In the genomic region with DNA sequence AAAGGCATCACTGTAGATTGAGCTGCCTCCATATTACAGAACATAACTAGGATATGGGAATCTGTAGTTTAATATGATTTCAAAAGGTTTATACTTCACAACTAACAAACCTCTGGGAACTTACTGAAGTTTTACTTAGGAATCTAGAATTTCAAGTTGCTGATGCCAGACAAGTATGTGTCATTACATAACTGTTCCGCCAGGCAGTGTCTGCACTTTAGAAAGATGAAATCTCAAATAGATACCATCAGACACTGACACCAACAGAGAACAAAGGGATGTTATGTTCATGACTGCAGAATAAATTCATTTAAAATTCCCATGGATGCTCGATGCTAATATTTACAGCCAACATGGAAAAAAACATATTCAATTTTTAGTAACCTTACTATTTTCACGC, we compare ENCODE assay signal across 8 mouse cellular contexts.
"Had no signal": no experiment of that assay in that cellular context is flagged by ENCODE, and none has a peak within 500 bp of the region (broad histone marks: within the 10 kb centered on the region; RNA-seq: fewer than 3 reads in every experiment).

No protein-coding gene starts in this region.

- DNase-seq: liver, postnatal 0 days; lung, adult 2 months; lung, postnatal 14 days; lung, postnatal 36 days; right cerebral cortex, postnatal 25 days; thymus, adult 2 months; thymus, postnatal 25 days; thymus, postnatal 4 days had no signal
